Mouse (Mus musculus): ENCODE results near the gene Dlx1.

The Dlx1 gene

GRCm38 (mm10) chr2:71527323-71528013 lies 445 bp upstream of the Dlx1 start:
- no peak for DNase-seq (ENCODE audit: low read depth, low spot score)

- DNase-seq (ENCODE audit: low read depth, low spot score) = no peak
Observed at GRCm38 (mm10) chr2:71528714-71529510, 999 bp downstream of the Dlx1 start.

GRCm38 (mm10) chr2:71529511-71530351 lies 1.8 kb downstream of the Dlx1 start:
- no peak for DNase-seq (ENCODE audit: low read depth, low spot score)

- no peak for DNase-seq (ENCODE audit: low read depth, low spot score)
Observed at GRCm38 (mm10) chr2:71530391-71531123, 2.6 kb downstream of the Dlx1 start.

DNA sequence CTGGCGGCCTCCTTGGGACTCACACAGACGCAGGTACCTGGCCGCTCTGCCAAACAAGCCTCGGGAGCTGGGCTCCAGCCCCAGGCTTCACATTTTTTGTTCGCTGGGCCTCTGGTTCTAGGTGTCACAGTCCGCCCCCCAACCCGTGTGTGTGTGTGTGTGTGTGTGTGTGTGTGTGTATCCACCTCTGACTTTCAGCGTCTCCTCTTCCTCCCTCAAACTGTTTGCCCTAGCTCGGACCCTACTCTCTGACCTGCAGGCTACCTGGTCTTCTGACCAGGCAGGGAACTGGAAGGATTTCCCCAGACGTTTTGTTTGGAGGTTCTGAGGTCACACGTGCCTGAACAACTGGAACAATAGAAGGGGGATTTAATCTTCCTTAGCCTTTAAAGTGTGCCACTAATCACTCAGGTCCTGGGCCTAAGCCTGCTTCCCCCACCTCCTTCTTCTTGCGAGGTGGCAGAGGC lies 3.2 kb downstream of the Dlx1 start:
- no peak for DNase-seq (ENCODE audit: low read depth, low spot score)

DNA sequence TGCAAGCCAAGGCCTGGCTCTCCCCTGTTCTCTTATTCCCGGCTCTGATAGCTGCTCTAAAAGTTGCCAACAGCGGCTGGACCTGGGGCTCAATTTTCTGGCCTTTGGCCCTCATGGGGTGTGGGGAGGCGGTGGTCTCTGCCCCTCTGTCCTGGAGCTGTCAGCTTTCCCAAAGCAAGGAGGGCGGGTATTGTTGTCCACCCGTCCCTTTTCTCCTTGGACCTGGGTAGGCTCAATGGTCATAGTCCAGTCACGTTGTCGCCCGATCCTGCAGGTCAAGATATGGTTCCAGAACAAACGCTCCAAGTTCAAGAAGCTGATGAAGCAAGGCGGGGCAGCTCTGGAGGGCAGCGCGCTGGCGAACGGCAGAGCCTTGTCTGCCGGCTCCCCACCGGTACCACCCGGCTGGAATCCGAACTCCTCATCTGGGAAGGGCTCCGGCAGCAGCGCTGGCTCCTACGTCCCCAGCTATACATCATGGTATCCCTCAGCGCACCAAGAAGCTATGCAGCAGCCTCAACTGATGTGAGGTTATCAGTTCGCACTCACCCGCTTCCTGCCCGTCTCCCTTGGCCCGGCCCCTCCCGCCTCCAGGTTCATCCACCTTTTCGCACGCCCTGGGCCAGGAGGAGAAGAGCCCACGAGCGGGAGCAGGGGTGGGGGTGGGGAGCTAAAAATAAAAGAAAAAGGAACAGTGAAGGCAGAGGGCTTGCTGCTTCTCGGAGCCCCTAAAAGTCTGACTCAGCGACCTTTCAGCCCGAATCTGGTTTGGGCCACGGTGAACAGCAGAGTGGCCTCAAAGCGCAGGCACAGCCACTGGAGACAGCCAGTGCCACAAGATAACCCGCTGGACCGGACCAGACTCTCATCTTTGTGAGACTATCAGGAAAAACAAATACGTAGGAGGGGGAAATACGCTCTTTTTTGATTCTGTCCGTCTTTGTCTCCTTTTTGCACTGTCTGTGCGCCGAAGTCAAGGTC lies 4.4 kb downstream of the Dlx1 start:
- no peak for DNase-seq (ENCODE audit: low read depth, low spot score)

DNA sequence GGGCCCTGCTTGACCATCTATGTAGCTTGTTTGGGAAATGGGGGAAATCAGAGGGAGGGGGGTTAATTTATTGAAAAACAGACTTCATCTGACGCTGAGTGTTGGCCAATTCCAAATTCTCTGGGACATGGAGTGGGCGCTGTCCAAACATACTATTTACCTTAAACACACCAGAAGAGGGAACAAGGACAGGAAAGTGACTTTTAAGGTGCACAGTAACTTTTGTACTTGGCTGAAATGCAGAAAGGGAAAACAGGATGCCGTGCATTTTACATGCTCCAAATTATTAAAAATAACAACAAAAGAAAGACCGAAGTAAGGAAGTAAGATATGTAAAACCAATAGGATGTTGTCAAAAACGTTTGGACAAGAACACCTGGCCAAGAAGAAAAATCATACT lies 5.2 kb downstream of the Dlx1 start:
- no peak for DNase-seq (ENCODE audit: low read depth, low spot score)

DNA sequence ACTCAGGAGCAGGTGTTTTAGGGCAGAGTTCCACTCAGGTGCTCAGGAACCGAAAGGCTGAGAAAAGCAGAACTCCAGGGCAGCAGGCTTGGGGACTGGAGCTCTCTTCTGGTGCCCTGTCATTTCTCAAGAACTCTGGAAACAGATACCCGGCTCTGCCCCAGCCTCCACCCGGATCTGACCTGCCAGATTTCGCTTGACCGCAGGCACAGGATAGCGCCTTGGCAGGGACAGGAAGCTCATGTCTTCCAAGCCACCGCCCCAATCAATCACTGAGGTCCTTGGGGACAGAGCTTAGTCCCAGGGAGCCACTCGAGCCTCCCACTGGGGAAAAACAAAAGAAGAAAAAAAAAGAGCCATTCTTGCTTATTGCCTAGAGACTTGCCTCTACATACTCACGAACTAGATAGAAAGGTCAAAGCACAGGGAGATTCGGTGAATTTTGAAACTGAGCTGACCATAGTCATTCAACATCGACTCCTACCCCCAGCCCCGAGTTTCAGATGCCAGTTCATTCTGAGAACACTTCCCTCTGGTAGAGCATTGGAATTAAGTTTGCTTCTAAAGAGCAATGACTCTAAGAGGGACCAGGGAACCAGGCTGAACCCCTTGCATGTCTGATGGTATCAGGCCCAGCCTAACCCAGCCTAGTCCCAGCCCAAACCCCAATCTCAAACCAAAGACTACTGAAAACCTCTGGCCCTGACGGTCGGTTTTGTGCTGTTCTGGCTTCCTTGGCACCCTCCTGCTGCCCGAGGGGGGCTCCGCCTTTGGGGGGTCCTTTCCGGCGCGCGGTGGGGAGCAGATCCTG lies 6.5 kb downstream of the Dlx1 start:
- DNase-seq (ENCODE audit: low read depth, low spot score) = no peak

DNA sequence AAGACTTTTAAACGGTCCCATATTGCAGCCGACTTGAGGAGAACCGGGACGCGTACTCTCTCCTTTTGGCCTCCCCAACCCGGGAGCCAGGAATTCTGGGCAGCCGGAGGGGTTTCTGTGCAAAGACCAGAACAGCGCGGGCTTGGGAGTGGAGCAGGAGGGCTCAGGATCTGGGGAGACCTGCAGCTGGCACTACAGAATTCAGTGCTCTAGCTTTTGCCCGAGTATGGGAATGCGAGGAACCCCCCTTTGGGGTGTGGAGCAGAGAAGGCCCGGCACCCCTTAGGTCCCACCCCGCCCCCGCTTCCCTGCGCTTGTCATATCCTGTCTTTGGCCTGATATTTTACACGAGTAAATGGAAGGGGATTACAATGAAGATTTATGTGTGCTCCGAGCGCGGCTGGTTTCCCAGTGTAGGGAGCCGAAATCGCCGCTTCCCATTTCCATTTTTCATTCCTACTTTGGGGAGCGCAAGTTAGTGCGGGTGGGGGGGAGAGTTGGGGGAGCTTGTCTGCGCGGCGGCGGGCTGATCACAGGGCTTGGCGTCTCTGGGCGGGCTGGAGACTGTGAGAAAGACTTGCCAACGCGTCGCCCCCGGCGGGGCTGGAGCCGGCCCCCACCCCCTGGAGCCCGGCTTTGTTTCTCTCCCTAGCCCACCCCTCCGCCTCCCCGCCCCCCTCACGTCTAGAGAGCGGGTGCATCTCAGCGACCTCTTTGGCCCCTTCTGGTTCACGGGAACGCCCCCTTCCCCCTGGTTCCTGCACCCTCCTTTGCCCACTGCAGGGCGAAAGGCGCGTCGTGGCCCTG lies 12.9 kb downstream of the Dlx1 start:
- no peak for DNase-seq (ENCODE audit: low read depth, low spot score)

- no peak for DNase-seq (ENCODE audit: low read depth, low spot score)
Observed at GRCm38 (mm10) chr2:71541418-71542226, 13.7 kb downstream of the Dlx1 start.

GRCm38 (mm10) chr2:71542227-71542815 lies 14.4 kb downstream of the Dlx1 start:
- DNase-seq (ENCODE audit: low read depth, low spot score) = no peak

DNA sequence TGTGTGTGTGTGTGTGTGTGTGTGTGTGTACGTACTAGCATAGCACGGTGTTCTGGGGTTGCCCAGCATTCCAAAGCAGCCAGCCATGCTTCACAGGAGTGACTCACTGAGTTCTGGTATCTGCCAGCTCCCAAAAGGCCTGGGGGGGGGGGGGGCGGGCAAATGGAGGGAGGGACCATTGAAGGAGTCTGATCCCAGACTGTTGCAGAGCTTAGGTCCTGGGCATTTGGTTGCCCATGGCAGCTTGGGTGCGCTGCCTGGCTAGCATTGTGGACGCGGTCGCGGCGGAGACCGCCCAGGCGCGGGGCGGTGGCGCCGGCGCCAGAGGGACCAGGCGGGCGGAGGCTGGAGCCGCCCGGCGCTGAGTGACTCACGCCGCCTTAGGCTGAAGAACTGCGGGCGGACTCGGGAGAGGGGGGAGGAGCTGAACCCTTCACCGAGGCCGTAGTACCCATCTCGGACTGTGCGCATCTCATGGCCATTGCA lies 14.9 kb downstream of the Dlx1 start:
- no peak for DNase-seq (ENCODE audit: low read depth, low spot score)

GRCm38 (mm10) chr2:71543531-71543930 lies 15.6 kb downstream of the Dlx1 start:
- no peak for DNase-seq (ENCODE audit: low read depth, low spot score)

GRCm38 (mm10) chr2:71543948-71544347 lies 16.0 kb downstream of the Dlx1 start:
- no peak for DNase-seq (ENCODE audit: low read depth, low spot score)

DNA sequence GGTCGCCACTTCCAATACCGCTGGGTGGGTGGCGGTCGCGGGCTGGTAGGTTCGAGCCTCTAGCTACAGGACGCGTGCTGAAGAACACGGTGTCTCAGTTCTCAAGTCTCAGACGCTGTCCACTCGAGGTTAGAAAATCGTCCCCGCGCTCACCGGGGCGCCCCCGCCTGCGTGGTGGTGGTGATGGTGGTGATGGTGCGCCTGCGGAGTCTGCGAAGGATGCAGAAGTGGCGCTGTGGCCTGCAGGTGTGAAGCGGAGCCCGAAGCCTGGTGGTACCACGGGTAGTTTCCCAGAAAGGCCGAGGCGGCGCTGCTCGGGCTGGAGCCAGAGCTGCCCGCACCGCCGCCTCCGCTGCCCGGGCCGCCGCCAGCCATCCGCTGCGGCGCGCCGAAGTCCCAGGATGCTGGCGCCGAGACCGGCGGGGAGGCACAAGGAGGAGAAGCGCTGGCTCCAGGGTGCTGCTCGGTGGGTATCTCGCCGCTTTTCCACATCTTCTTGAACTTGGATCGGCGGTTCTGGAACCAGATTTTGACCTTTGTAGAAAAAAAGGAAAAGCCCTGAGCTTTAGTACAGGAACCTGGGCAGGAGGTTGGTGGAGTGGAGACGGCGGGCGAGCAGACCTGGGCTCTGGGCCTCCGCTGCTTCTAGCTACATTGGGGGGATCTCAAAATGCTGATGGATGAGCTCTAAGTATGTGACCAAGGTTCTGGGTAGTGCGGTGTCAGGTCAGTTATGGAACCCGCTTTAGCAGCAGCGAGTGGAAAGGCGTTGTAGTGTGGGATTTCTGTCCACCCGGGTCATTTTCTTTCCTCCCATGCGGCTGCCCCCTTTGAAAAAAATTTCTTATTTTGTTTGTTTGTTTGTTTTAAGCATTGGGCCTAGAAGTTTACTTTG lies 16.7 kb downstream of the Dlx1 start:
- DNase-seq (ENCODE audit: low read depth, low spot score) = no peak

- DNase-seq (ENCODE audit: low read depth, low spot score) = no peak
Observed at GRCm38 (mm10) chr2:71545401-71545881, 17.5 kb downstream of the Dlx1 start.

Measured in telencephalon, adult 2 months (tissue).